Mouse (Mus musculus): ENCODE data around the gene Slc22a4. TPM values are rescaled to one million over a fixed set of nuclear protein-coding genes. Genes with fewer than 3 reads are reported as not detected.
"Not testable (repeated sequence)": the region's sequence is repeated elsewhere in the genome, so short reads cannot be mapped to it uniquely, and the experiment has no call there.

The Slc22a4 gene
- polyA plus RNA-seq, 1 experiment, result 18.9 TPM

GRCm38 (mm10) chr11:54004734-54005133 lies 23.2 kb downstream of the Slc22a4 start:
- Histone ChIP-seq H3K27me3 (ENCODE audit: control insufficient read depth, insufficient read depth, low read length) (no peaks in the 10 kb centered on the region), H3K27ac (ENCODE audit: insufficient read depth, low read depth, low read length) (no peak overlapping the region), H3K36me3 (ENCODE audit: control insufficient read depth, insufficient read depth, low read length) (no peaks in the 10 kb centered on the region), H3K4me3 (ENCODE audit: low read depth, low read length) (no peak overlapping the region), H3K4me1 (ENCODE audit: control insufficient read depth, insufficient read depth, insufficient read length, low read length) (peaks cover 10% of the 10 kb centered on the region; the same call in 1 of the 2 replicates)
- 81% methylated on average over 3 of the region's 3 CpGs for WGBS
- no peak for TF ChIP-seq POLR2A (IDR thresholded peaks at IDR 0.05; ENCODE audit: low read depth, low read length)
- no peak for TF ChIP-seq CTCF (IDR thresholded peaks at IDR 0.05; ENCODE audit: extremely low read depth, insufficient read length, insufficient replicate concordance, low read depth, low read length)

GRCm38 (mm10) chr11:54004221-54004620 lies 23.7 kb downstream of the Slc22a4 start:
- 27% methylated on average over 9 of the region's 9 CpGs for WGBS
- Histone ChIP-seq H3K27me3 (ENCODE audit: control insufficient read depth, insufficient read depth, low read length) (no peaks in the 10 kb centered on the region), H3K4me3 (ENCODE audit: low read depth, low read length) (no peak overlapping the region), H3K4me1 (ENCODE audit: control insufficient read depth, insufficient read depth, insufficient read length, low read length) (peaks cover 10% of the 10 kb centered on the region; the same call in 1 of the 2 replicates), H3K36me3 (ENCODE audit: control insufficient read depth, insufficient read depth, low read length) (no peaks in the 10 kb centered on the region), H3K27ac (ENCODE audit: insufficient read depth, low read depth, low read length) (no peak overlapping the region)
- TF ChIP-seq CTCF (IDR thresholded peaks at IDR 0.05; ENCODE audit: extremely low read depth, insufficient read length, insufficient replicate concordance, low read depth, low read length) (no peak), POLR2A (IDR thresholded peaks at IDR 0.05; ENCODE audit: low read depth, low read length) (no peak)

GRCm38 (mm10) chr11:54002761-54003717 lies 24.9 kb downstream of the Slc22a4 start:
- H3K36me3 ChIP-seq (ENCODE audit: control insufficient read depth, insufficient read depth, low read length); H3K27ac ChIP-seq (ENCODE audit: insufficient read depth, low read depth, low read length); H3K4me3 ChIP-seq (ENCODE audit: low read depth, low read length); H3K27me3 ChIP-seq (ENCODE audit: control insufficient read depth, insufficient read depth, low read length): not testable (repeated sequence)
- 46% methylated on average over 12 of the region's 12 CpGs for WGBS
- peak; percentile 65; the same call in 1 of the 2 replicates for TF ChIP-seq CTCF (IDR thresholded peaks at IDR 0.05; ENCODE audit: extremely low read depth, insufficient read length, insufficient replicate concordance, low read depth, low read length)
- H3K4me1 ChIP-seq (ENCODE audit: control insufficient read depth, insufficient read depth, insufficient read length, low read length), result peaks cover 10% of the 10 kb centered on the region; the same call in 1 of the 2 replicates

GRCm38 (mm10) chr11:54002147-54002760 lies 25.6 kb downstream of the Slc22a4 start:
- Histone ChIP-seq H3K4me1 (ENCODE audit: control insufficient read depth, insufficient read depth, insufficient read length, low read length) (peaks cover 8% of the 10 kb centered on the region; the same call in 1 of the 2 replicates), H3K27ac (ENCODE audit: insufficient read depth, low read depth, low read length) (no peak overlapping the region)
- no peak for TF ChIP-seq POLR2A (IDR thresholded peaks at IDR 0.05; ENCODE audit: low read depth, low read length)
- TF ChIP-seq CTCF (IDR thresholded peaks at IDR 0.05; ENCODE audit: extremely low read depth, insufficient read length, insufficient replicate concordance, low read depth, low read length), result peak; percentile 81

GRCm38 (mm10) chr11:53997661-53998060 lies 30.2 kb downstream of the Slc22a4 start:
- H3K4me3 ChIP-seq (ENCODE audit: low read depth, low read length), result no peak overlapping the region
- H3K27me3 ChIP-seq (ENCODE audit: control insufficient read depth, insufficient read depth, low read length), result no peaks in the 10 kb centered on the region
- H3K36me3 ChIP-seq (ENCODE audit: control insufficient read depth, insufficient read depth, low read length), result peaks cover 11% of the 10 kb centered on the region
- no peak overlapping the region for H3K27ac ChIP-seq (ENCODE audit: insufficient read depth, low read depth, low read length)
- H3K4me1 ChIP-seq (ENCODE audit: control insufficient read depth, insufficient read depth, insufficient read length, low read length), result no peaks in the 10 kb centered on the region
- 75% methylated on average over 2 of the region's 2 CpGs for WGBS
- TF ChIP-seq POLR2A (IDR thresholded peaks at IDR 0.05; ENCODE audit: low read depth, low read length), result no peak
- no peak for TF ChIP-seq CTCF (IDR thresholded peaks at IDR 0.05; ENCODE audit: extremely low read depth, insufficient read length, insufficient replicate concordance, low read depth, low read length)

More at GRCm38 (mm10) chr11:54002147-54002760, 25.6 kb downstream of the Slc22a4 start:
- 8% methylated on average over 5 of the region's 5 CpGs for WGBS
- no peaks in the 10 kb centered on the region for H3K27me3 ChIP-seq (ENCODE audit: control insufficient read depth, insufficient read depth, low read length)
- no peak overlapping the region for H3K4me3 ChIP-seq (ENCODE audit: low read depth, low read length)
- H3K36me3 ChIP-seq (ENCODE audit: control insufficient read depth, insufficient read depth, low read length), result no peaks in the 10 kb centered on the region

GRCm38 (mm10) chr11:53992264-53992663 lies 35.6 kb downstream of the Slc22a4 start:
- TF ChIP-seq POLR2A (IDR thresholded peaks at IDR 0.05; ENCODE audit: low read depth, low read length) (no peak), CTCF (IDR thresholded peaks at IDR 0.05; ENCODE audit: extremely low read depth, insufficient read length, insufficient replicate concordance, low read depth, low read length) (no peak)
- Histone ChIP-seq H3K36me3 (ENCODE audit: control insufficient read depth, insufficient read depth, low read length) (peaks cover 13% of the 10 kb centered on the region), H3K4me1 (ENCODE audit: control insufficient read depth, insufficient read depth, insufficient read length, low read length) (peaks cover 5% of the 10 kb centered on the region; the same call in 1 of the 2 replicates), H3K4me3 (ENCODE audit: low read depth, low read length) (no peak overlapping the region), H3K27ac (ENCODE audit: insufficient read depth, low read depth, low read length) (no peak overlapping the region), H3K27me3 (ENCODE audit: control insufficient read depth, insufficient read depth, low read length) (no peaks in the 10 kb centered on the region)
- WGBS, result 57% methylated on average over 4 of the region's 4 CpGs

- H3K4me1 ChIP-seq (ENCODE audit: control insufficient read depth, insufficient read depth, insufficient read length, low read length), result peaks cover 5% of the 10 kb centered on the region; the same call in 1 of the 2 replicates
- H3K4me3 ChIP-seq (ENCODE audit: low read depth, low read length), result no peak overlapping the region
- no peak overlapping the region for H3K27ac ChIP-seq (ENCODE audit: insufficient read depth, low read depth, low read length)
- 64% methylated on average over 1 of the region's 1 CpGs for WGBS
- H3K36me3 ChIP-seq (ENCODE audit: control insufficient read depth, insufficient read depth, low read length), result peaks cover 9% of the 10 kb centered on the region
- H3K27me3 ChIP-seq (ENCODE audit: control insufficient read depth, insufficient read depth, low read length), result no peaks in the 10 kb centered on the region
- TF ChIP-seq POLR2A (IDR thresholded peaks at IDR 0.05; ENCODE audit: low read depth, low read length) (no peak), CTCF (IDR thresholded peaks at IDR 0.05; ENCODE audit: extremely low read depth, insufficient read length, insufficient replicate concordance, low read depth, low read length) (no peak)
Measured at GRCm38 (mm10) chr11:53989232-53989631, 38.7 kb downstream of the Slc22a4 start.
